Mouse (Mus musculus): ENCODE measurements around the gene Lyrm7. TPM values are rescaled to one million over a fixed set of nuclear protein-coding genes. Genes with fewer than 3 reads are reported as not detected.

Lyrm7 gene
- polyA plus RNA-seq, 1 experiment, result 26.3 TPM

DNA sequence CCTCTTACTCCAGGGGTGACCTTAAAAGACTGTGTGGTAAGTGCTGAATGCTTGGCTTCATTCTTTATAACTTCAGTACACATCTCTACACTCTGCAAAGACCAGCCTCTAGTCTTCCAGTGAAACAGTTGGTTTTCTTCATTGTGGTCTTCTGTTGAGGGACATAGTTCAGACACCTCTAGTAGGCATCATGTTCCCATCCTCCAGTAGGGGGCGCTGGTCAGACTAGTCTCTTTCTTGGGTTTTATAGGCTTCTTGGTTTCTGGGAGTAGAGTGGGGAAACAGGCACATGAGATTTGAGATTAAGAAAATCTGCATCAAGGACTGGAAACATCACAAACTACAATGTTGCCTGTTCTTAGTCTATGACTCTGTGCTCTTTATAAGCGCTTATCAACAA is 26.1 kb downstream of the Lyrm7 start:
- no peaks in the 10 kb centered on the region for H3K36me3 ChIP-seq (ENCODE audit: control insufficient read depth, insufficient read depth, low read length, poor library complexity, severe bottlenecking)
- H3K9me3 ChIP-seq (replicated peaks; ENCODE audit: control insufficient read depth, insufficient read depth, low read length, poor library complexity, severe bottlenecking), result no peaks in the 10 kb centered on the region
- no peaks in the 10 kb centered on the region for H3K27me3 ChIP-seq (ENCODE audit: control insufficient read depth, insufficient read depth, low read length, poor library complexity, severe bottlenecking)
- H3K4me1 ChIP-seq (ENCODE audit: control insufficient read depth, insufficient read depth, low read length), result no peaks in the 10 kb centered on the region
- no peak overlapping the region for H3K4me3 ChIP-seq (ENCODE audit: low read depth, low read length)
- no peak overlapping the region for H3K27ac ChIP-seq (ENCODE audit: insufficient read depth, low read length)
- no peak overlapping the region for H3K9ac ChIP-seq (ENCODE audit: low read depth, poor library complexity, severe bottlenecking)
- TF ChIP-seq CTCF (IDR thresholded peaks at IDR 0.05; ENCODE audit: low read depth, low read length) (no peak), EP300 (IDR thresholded peaks at IDR 0.05; ENCODE audit: insufficient read depth, low read depth, low read length) (no peak), POLR2A (IDR thresholded peaks at IDR 0.05; ENCODE audit: insufficient read depth, low read length) (no peak)

DNA sequence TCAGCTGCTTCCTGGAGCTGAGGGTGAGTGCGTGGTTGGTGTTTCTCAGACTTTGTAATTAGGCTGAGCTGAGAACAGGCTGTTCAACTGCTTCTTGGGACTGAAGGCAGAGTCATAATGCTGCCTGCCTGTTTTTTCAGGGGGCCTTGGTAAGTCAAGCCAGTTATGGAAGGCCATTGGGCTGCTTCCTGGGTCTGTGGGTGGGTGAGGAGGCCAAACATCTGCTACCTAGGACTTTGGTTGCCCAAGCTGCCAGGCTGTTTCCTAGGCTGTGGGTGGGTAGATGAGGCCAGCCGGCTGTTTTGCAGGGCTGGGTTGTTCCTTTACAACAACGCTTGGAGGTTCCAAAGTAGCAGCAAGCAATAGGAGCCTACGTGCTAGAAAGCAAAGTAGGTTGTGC is 26.9 kb downstream of the Lyrm7 start:
- H3K4me1 ChIP-seq (ENCODE audit: control insufficient read depth, insufficient read depth, low read length), result no peaks in the 10 kb centered on the region
- H3K36me3 ChIP-seq (ENCODE audit: control insufficient read depth, insufficient read depth, low read length, poor library complexity, severe bottlenecking), result no peaks in the 10 kb centered on the region

DNA sequence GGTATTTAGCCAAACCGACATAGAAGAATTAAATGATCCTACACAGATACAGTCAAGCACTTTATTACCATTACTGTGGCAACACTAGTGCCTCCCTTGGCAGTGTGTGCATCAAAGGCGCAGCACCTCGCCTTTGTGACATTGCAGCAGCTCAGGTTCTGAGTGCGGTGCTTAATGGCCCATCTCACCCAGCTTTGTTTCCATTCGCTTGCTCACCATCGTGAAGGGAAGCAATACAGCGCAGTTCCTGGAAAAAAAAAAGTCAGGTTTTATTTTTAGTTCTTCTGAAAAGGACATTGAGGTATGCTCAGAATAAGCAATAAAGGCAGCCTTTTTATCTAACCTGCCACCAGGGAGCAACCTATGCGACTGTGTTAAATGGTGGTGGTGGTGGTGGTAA is 33.9 kb downstream of the Lyrm7 start:
- H3K36me3 ChIP-seq (ENCODE audit: control insufficient read depth, insufficient read depth, low read length, poor library complexity, severe bottlenecking), result no peaks in the 10 kb centered on the region
- no peak overlapping the region for H3K9ac ChIP-seq (ENCODE audit: low read depth, poor library complexity, severe bottlenecking)
- no peaks in the 10 kb centered on the region for H3K4me1 ChIP-seq (ENCODE audit: control insufficient read depth, insufficient read depth, low read length)
- no peak overlapping the region for H3K4me3 ChIP-seq (ENCODE audit: low read depth, low read length)
- TF ChIP-seq CTCF (IDR thresholded peaks at IDR 0.05; ENCODE audit: low read depth, low read length) (no peak), POLR2A (IDR thresholded peaks at IDR 0.05; ENCODE audit: insufficient read depth, low read length) (no peak), EP300 (IDR thresholded peaks at IDR 0.05; ENCODE audit: insufficient read depth, low read depth, low read length) (no peak)
- H3K27ac ChIP-seq (ENCODE audit: insufficient read depth, low read length), result no peak overlapping the region
- H3K27me3 ChIP-seq (ENCODE audit: control insufficient read depth, insufficient read depth, low read length, poor library complexity, severe bottlenecking), result no peaks in the 10 kb centered on the region
- H3K9me3 ChIP-seq (replicated peaks; ENCODE audit: control insufficient read depth, insufficient read depth, low read length, poor library complexity, severe bottlenecking), result no peaks in the 10 kb centered on the region; the same call in 1 of the 2 replicates

More for the DNA sequence above, 26.9 kb downstream of the Lyrm7 start:
- no peak overlapping the region for H3K9ac ChIP-seq (ENCODE audit: low read depth, poor library complexity, severe bottlenecking)
- H3K27me3 ChIP-seq (ENCODE audit: control insufficient read depth, insufficient read depth, low read length, poor library complexity, severe bottlenecking), result no peaks in the 10 kb centered on the region
- no peak overlapping the region for H3K4me3 ChIP-seq (ENCODE audit: low read depth, low read length)
- H3K9me3 ChIP-seq (replicated peaks; ENCODE audit: control insufficient read depth, insufficient read depth, low read length, poor library complexity, severe bottlenecking), result no peaks in the 10 kb centered on the region
- TF ChIP-seq EP300 (IDR thresholded peaks at IDR 0.05; ENCODE audit: insufficient read depth, low read depth, low read length), result no peak
- TF ChIP-seq CTCF (IDR thresholded peaks at IDR 0.05; ENCODE audit: low read depth, low read length), result no peak
- no peak overlapping the region for H3K27ac ChIP-seq (ENCODE audit: insufficient read depth, low read length)

DNA sequence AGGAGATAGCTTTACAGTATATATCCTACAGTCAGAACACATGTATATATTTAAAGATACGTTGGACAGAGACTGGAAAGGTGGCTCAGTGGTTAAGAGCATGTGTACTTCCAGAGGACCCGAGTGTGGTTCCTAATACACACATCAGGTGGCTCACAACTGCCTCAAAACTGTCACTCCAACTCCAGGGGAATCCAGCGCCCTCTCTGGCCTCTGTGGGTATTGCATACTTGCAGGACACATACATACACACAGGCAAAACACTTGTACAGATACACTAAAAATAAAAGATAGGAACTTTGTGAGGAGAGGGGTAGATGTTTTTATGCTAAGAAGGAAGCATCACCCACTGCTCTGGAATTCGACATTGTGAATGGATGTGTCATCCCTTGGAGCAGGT is 34.9 kb downstream of the Lyrm7 start:
- no peaks in the 10 kb centered on the region for H3K36me3 ChIP-seq (ENCODE audit: control insufficient read depth, insufficient read depth, low read length, poor library complexity, severe bottlenecking)
- no peaks in the 10 kb centered on the region; the same call in 1 of the 2 replicates for H3K9me3 ChIP-seq (replicated peaks; ENCODE audit: control insufficient read depth, insufficient read depth, low read length, poor library complexity, severe bottlenecking)
- H3K9ac ChIP-seq (ENCODE audit: low read depth, poor library complexity, severe bottlenecking), result no peak overlapping the region
- H3K27ac ChIP-seq (ENCODE audit: insufficient read depth, low read length), result no peak overlapping the region
- no peaks in the 10 kb centered on the region for H3K4me1 ChIP-seq (ENCODE audit: control insufficient read depth, insufficient read depth, low read length)
- no peaks in the 10 kb centered on the region for H3K27me3 ChIP-seq (ENCODE audit: control insufficient read depth, insufficient read depth, low read length, poor library complexity, severe bottlenecking)
- no peak overlapping the region for H3K4me3 ChIP-seq (ENCODE audit: low read depth, low read length)
- TF ChIP-seq EP300 (IDR thresholded peaks at IDR 0.05; ENCODE audit: insufficient read depth, low read depth, low read length) (no peak), CTCF (IDR thresholded peaks at IDR 0.05; ENCODE audit: low read depth, low read length) (no peak), POLR2A (IDR thresholded peaks at IDR 0.05; ENCODE audit: insufficient read depth, low read length) (no peak)

DNA sequence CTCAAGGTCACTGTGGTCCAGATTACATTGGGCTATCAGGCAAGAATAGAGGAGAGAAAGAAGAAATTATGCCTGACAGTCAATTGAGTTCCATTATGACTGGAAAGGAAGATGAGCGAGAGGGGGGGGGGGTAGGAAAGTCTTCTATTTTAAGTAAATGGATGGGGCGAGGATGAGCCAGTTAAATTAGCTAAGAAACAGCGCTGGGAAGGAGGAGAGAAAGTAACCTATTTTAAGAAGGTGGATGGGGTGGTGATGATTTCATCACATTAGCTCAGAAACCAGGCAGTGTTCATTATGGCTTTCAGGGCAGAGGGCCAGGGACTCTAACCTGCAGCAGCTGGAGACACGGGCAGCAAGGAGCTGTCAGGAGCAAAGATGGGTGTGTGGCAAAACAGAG is 37.2 kb downstream of the Lyrm7 start:
- Histone ChIP-seq H3K4me1 (ENCODE audit: control insufficient read depth, insufficient read depth, low read length) (no peaks in the 10 kb centered on the region), H3K27me3 (ENCODE audit: control insufficient read depth, insufficient read depth, low read length, poor library complexity, severe bottlenecking) (no peaks in the 10 kb centered on the region), H3K9me3 (replicated peaks; ENCODE audit: control insufficient read depth, insufficient read depth, low read length, poor library complexity, severe bottlenecking) (no peaks in the 10 kb centered on the region; the same call in 1 of the 2 replicates), H3K27ac (ENCODE audit: insufficient read depth, low read length) (no peak overlapping the region), H3K9ac (ENCODE audit: low read depth, poor library complexity, severe bottlenecking) (no peak overlapping the region), H3K4me3 (ENCODE audit: low read depth, low read length) (no peak overlapping the region), H3K36me3 (ENCODE audit: control insufficient read depth, insufficient read depth, low read length, poor library complexity, severe bottlenecking) (no peaks in the 10 kb centered on the region)
- no peak for TF ChIP-seq CTCF (IDR thresholded peaks at IDR 0.05; ENCODE audit: low read depth, low read length)
- TF ChIP-seq POLR2A (IDR thresholded peaks at IDR 0.05; ENCODE audit: insufficient read depth, low read length), result no peak
- TF ChIP-seq EP300 (IDR thresholded peaks at IDR 0.05; ENCODE audit: insufficient read depth, low read depth, low read length), result no peak

DNA sequence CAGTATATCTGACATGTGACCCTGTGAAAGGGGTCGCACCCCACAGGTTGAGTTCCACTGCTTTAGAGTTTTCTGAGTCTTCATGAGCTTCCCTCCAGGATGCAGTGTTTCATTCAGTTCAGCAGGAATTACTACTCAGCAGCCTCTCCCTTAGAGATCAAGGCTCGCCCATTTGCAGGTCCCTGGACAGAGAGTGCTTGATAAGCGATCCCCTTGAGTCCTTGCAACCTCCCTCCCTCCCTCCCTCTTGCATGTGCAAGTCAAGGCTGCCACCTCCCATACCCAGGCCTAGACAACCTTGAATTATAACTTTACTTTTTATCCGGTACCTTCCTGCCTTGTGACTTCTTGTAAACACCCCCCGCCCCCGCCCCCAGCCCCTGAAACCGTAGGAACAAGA is 41.2 kb downstream of the Lyrm7 start:
- Histone ChIP-seq H3K36me3 (ENCODE audit: control insufficient read depth, insufficient read depth, low read length, poor library complexity, severe bottlenecking) (no peaks in the 10 kb centered on the region), H3K9ac (ENCODE audit: low read depth, poor library complexity, severe bottlenecking) (no peak overlapping the region), H3K4me1 (ENCODE audit: control insufficient read depth, insufficient read depth, low read length) (no peaks in the 10 kb centered on the region), H3K4me3 (ENCODE audit: low read depth, low read length) (no peak overlapping the region), H3K27ac (ENCODE audit: insufficient read depth, low read length) (no peak overlapping the region), H3K9me3 (replicated peaks; ENCODE audit: control insufficient read depth, insufficient read depth, low read length, poor library complexity, severe bottlenecking) (no peaks in the 10 kb centered on the region), H3K27me3 (ENCODE audit: control insufficient read depth, insufficient read depth, low read length, poor library complexity, severe bottlenecking) (no peaks in the 10 kb centered on the region)
- TF ChIP-seq CTCF (IDR thresholded peaks at IDR 0.05; ENCODE audit: low read depth, low read length), result no peak
- TF ChIP-seq POLR2A (IDR thresholded peaks at IDR 0.05; ENCODE audit: insufficient read depth, low read length), result no peak
- TF ChIP-seq EP300 (IDR thresholded peaks at IDR 0.05; ENCODE audit: insufficient read depth, low read depth, low read length), result no peak
